Mouse (Mus musculus) adrenal gland, adult (tissue): ENCODE data around the gene Acad11.
A peak's percentile ranks its signal among the peaks of the same experiment; 100 is the strongest.

ENCODE experiments used
- DNase-seq, 2 experiments: peaks; one replicate each; pipeline ENCODE4 v3.0.0; 2022 to 2023; ENCODE audit warnings: low spot score in 1 of 2; ENCODE audit not compliant: inconsistent age in 2 of 2

Gene Acad11

GRCm38 (mm10) chr9:104063244-104063961 lies at the start of gene Acad11:
Gene Acad11 (plus strand): TSS chr9:104063377.
- peak; percentile 87 to 97 for DNase-seq

GRCm38 (mm10) chr9:104014526-104014925 lies 48.7 kb upstream of the Acad11 start:
- no peak for DNase-seq

DNA sequence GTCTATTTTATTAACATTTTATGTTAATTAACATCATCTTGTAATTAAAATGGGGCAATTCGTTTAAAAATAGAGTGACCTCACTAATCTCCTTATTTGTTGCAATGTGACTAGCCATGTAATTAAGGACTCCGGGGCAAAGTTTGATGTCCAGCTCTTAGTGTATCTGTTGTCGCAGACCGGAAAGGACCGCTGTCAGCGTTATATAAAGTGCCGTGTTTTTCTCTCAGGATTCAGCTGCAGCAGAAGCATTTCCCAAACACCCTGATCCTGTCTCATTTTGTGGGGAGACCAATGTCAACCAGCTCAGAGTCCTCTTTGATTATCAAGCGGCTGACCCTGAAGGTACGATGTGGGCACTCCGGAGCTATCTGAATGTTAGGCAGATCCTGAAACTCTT lies 42.2 kb upstream of the Acad11 start:
- DNase-seq = no peak

- no peak for DNase-seq
These were observed 36.0 kb upstream of the Acad11 start for GRCm38 (mm10) chr9:104027186-104027585.

DNA sequence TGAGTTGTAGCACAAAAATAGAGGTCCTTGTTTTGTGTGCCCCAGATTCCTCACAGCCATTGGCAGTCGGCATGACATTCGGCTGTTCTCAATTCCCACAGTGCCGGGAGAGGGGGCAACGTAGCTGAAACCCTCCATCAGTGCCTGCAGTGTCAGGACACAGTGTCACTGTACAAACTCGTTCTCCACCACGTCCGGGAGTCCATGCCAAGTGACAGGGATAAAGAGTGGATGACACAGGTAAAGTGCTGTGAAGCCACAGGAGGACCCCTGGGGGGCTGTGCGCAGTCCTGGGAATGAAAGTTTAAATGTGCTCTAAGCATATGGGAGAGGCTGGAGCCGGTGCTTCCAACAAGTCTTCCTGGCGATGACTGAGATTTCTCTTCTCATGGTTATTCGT lies 33.3 kb upstream of the Acad11 start:
- no peak for DNase-seq

GRCm38 (mm10) chr9:104034231-104034630 lies 28.9 kb upstream of the Acad11 start:
- DNase-seq = no peak

- no peak for DNase-seq
These were observed 28.5 kb upstream of the Acad11 start for GRCm38 (mm10) chr9:104034718-104035117.

GRCm38 (mm10) chr9:104035261-104036015 lies 27.7 kb upstream of the Acad11 start:
- peak; percentile 62 to 91 for DNase-seq

DNA sequence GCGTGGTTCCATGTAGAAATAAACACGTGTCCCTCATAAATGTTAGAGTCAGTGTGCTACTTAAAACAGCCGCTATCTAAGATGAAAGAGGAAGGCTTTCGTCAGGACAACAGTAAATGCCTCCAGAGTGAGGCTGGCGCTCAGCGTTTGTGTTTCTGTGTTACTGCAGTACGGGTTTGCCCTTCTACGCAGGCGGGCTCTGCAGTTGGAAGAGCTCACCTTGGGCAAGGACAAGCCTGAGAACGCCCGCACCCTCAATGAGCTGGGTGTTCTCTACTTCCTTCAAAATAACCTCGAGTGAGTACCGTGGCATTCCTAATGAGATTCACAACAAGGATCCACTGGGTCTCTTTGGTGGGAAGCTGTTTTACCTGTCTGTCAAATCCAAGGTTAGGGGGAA lies 24.9 kb upstream of the Acad11 start:
- DNase-seq = no peak

- no peak for DNase-seq
These were observed 24.0 kb upstream of the Acad11 start for GRCm38 (mm10) chr9:104039031-104039695.

GRCm38 (mm10) chr9:104039742-104040141 lies 23.4 kb upstream of the Acad11 start:
- DNase-seq = no peak

DNA sequence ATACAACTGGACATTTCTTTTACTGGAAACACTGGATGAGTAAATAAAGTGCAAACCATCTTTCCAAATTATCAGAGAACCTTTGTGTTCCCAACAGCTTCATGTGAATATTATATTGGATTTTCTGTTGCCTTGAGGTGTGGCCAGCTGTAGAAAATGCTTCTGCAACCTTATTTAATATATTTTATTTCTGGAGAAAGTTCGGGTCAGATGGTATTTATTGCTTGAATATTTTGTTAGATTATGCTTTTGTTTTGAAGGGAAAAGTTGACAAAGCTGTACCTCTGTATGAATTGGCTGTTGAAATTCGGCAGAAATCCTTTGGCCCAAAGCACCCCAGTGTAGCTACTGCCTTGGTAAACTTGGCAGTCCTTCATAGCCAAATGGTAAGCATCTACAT lies 22.8 kb upstream of the Acad11 start, which contains the start of gene Gm28305:
Gene Gm28305 (plus strand): TSS at position 301 of the 400 bp plus-strand sequence.
- no peak for DNase-seq

- DNase-seq = peak in 1 of 2 experiments; percentile 33
These were observed 19.5 kb upstream of the Acad11 start for GRCm38 (mm10) chr9:104043676-104044075.

GRCm38 (mm10) chr9:104051028-104051427 lies 12.1 kb upstream of the Acad11 start:
- DNase-seq = no peak

GRCm38 (mm10) chr9:104062430-104063243 lies 540 bp upstream of the Acad11 start, which contains the start of gene Uba5:
Gene Uba5 (minus strand): TSS chr9:104063134.
- DNase-seq = peak in 1 of 2 experiments; percentile 78

GRCm38 (mm10) chr9:104064571-104064970 lies 1.4 kb downstream of the Acad11 start:
- DNase-seq = no peak

DNA sequence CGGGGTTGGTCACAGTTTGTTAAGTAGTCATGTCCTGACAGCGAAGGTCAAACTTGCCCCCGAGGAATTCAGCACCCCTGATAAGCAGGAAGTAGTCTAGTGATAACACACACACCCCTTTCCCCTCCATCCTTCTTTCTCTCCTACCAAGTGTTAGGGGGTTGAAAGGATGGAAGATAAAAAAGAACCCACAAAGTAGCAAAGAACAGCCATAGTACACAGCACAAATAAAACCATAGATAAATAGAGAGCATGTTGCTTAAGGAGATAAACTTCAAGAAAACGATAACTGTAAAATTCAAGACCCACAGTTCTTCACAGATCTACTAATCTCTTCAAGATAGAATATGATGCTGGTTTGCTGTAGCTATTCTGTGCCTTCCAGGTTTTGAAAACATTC lies 7.1 kb downstream of the Acad11 start:
- DNase-seq = no peak

DNA sequence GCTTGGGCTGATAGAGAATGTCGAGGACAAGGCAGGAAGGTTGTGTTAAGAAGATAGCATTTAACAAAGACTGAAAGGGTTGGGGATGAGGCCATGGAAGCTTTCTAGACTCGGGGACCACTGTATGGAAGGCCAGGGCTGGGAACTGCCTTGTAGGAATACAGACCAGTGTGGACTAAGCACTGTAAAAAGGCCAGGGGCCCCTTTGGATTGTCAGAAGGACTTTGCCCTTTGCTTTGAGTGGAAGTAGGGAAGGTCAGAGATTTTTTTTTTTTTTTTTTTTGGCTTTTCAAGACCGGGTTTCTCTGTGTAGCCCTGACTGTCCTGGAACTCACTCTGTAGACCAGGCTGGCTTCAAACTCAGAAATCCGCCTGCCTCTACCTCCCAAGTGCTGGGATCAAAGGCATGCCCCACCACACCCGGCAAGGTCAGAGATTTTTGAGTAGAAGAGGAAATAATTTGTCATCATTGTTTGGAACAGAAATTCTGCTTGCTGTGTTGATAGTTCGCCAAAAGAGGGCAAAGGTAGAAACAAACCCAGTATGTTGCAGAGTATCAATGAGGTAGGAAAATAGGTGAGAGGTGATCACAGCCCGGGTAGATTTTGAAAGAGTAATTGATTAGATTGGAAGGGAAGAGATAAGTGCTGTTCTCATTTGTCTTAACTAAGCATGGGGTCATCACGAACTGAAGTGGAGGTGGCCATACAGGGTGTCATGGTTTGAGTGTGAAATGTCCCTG lies 7.9 kb downstream of the Acad11 start:
- DNase-seq = no peak

DNA sequence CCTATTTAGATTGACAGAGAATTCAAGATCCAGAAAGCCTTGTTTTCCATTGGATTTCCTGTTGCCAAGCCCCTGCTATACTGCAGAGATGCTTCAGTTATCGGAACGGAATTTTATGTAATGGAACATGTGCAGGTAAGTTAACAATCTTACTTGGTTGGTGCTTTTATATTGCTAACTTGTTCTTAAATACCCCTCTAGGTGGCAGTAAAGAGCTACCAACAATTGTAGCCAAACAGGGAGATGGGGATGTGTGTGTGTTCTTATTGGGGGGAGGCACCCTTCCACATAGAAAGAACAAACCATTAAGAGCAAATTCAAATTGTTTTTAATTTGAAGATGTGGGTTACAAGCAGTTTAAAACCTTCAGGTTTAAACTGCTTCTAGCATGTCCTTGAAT lies 12.6 kb downstream of the Acad11 start:
- DNase-seq = no peak

DNA sequence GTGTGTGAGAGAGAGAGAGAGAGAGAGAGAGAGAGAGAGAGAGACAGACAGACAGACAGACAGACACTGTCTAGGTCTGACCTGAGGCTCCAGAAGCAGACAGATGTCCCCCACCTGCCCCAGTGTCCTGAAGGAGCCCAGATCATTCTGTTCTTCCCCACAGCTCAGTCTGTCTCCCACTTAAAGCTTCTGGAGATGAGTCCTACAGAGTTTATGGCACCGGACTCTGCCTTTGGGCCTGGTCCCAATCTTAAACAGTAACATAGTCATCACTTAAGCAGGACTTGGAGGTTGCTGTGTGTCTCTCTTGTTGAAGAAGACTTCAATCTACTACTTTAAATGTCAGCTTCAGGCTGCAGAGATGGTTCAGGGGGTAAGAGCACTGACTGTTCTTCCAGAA lies 15.6 kb downstream of the Acad11 start:
- DNase-seq = no peak
